Mouse (Mus musculus) lung, postnatal 36 days (tissue): ENCODE data around the gene Ppm1h.
A peak's percentile ranks its signal among the peaks of the same experiment; 100 is the strongest.
"Not testable (repeated sequence)": the region's sequence is repeated elsewhere in the genome, so short reads cannot be mapped to it uniquely, and the experiment has no call there.

Experiments used
- DNase-seq: peaks from one replicate; pipeline ENCODE4 v3.0.0; 2022; ENCODE audit warnings: mixed read lengths

Ppm1h gene

DNA sequence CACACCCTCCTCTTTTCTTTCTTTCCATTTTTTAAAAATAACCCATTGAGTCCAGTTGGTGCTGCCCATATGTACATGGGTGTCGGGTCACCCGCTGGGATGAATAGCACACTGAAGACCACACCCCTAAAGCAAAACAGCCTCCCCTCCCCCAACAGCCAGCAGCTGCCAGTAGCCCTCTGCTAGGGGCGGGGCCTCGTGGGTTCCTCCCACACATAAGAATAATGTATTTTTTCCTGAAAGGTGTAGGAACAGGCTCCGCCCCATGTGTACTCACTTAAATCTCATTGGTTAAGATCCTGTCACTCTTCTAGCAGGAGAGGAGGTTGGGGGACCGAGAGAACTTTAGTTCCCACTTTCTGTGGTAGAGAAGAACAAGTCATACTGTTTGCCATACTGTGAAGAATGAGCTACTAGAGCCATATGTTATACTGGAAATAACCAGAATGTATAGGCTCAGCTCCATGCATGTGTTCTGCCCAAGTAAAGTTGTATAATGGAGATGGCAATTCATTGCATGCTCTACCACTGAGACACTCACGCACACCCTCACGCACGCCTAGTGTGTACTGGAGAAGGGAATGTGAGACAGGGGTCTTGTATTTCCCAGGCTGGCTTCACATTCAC is 231.0 kb downstream of the Ppm1h start:
- DNase-seq, result no peak

DNA sequence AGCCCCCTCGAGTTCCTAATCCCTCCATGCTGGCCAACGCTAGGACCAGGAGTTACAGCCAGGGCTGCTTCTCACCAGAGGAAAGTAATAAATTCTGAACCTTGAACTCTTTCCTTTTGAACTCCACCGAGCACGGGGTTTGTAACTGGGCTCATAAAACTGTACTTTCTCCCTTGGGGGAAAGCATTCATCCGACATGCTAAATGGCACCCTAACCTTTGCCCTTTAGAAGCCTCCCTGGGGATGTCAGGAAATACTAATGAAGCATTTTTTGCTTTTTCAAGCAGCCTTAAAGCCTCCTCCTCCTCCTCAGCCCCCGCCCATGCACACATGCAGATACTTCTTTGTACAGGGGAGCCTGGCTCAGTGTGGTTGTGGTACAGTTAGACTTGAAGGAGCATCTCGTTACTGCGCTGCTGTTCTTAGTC is 232.2 kb downstream of the Ppm1h start:
- no peak for DNase-seq

DNA sequence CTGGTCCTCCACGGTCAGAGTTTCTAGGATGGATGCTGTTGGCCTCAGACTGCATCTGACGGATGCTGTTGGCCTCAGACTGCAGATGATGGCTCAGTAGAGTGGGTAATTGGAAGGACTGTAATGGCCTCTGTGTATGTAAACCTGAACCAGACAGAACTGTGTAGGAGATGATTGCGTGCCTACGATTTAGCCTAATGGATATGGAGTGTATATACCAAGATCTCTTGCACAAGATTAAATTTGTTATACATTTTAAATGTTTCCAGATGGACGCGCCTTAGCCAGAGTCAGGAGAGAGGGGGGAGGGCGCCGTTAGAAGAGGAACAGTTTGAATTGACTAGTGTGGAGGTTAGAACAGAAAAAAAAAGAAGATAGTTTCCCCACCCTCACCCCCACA is 233.1 kb downstream of the Ppm1h start:
- DNase-seq, result no peak

DNA sequence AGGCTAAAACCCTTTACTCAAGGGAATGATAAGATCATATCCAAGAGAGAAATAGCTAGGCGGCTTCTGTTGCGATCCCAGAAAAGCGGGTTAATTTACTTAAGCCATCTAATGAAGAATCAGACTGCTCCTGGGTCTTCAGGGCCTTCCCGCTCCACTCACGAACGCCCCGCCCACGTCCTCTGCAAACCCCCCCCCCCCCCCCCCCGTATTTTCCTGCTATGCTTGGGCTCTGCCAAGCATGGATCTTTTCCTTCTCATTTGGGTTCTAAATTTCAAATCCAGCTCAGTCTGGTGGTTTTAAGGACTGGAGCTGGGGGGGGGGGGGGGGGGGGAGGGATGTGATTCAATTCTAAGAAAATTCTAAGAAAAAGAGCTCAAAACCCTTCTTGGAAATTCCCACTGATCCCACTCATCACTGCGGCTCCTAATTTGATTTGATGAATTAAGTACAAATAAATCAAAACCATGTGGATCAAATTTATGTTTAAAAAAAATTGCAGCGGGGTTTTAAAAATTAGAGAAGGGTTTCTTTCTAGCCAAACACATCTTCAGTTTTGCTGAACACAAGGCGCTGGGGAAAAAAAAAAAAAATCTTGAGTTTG is 233.6 kb downstream of the Ppm1h start:
- DNase-seq, result no peak

DNA sequence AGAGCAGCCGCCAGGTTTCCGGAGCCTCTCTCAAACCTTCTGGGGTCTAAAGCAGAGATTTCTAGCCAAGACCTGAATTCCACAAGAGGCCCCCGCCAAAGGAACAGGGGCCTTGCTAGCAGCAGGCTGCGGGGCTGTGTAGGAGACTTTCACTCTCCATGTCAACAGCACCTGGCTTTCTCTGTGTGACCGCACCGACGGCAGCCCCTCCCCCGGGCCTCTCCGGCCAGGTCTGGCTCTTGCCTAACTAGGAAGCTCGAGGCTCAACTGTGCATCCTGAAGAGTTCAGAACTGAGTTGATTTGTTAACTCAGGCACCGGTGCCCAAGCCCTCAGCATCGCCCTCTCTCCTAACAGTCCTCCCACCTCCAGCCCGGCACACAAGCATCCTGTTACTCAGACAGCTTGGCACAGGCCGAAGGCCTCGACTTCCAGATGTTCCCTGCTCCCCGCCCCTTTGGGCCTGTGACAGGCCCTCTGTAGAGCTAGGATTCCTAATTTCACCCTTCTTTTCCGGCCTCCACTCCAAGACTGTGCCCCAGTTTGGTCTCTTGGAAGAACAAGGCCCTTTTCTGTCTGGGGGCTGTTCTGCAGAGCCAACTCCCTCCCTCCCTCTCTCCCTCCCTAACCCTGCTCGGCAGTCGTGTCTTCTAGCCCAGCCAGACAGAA is 234.3 kb downstream of the Ppm1h start:
- peak; percentile 83 for DNase-seq

DNA sequence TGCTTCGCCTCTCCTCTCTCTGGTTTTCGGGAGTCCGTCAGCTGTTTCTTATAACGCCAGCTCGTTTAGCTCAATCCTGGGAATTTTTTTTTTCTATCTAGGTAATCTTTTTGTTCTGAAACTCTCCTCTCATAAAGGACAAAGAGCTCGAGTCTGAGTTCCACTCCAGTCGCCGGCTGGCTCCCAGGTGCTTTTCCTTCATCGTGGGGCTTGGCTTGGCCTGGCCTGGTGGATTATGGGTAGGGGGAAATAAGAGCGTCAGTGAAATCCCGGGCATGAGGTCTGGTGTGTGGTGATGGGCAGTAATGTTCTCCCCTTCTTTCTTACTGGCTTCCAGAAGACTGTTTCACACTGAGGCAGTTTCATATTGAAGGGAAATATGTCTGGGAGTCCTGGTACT is 234.8 kb downstream of the Ppm1h start:
- DNase-seq, result no peak

DNA sequence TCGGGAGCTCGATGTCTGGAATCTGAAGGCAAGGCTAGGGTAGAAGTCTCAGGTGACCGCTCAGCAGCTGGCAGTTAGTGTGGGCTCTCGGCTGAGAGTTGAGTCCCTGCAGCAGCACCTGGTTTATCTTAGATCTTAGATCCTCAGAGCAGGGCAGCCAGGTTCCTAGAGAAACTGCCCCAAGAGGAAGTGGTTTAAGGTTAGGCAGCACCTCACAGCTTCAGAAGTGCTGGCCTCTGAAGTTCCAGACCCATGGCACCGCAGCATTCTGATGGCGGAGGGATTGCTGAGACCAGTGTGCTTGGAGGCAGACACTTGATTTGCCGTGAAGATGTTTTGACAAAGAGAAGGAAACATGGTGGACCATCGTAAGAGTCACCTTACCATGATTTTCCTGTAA is 237.3 kb downstream of the Ppm1h start:
- no peak for DNase-seq

DNA sequence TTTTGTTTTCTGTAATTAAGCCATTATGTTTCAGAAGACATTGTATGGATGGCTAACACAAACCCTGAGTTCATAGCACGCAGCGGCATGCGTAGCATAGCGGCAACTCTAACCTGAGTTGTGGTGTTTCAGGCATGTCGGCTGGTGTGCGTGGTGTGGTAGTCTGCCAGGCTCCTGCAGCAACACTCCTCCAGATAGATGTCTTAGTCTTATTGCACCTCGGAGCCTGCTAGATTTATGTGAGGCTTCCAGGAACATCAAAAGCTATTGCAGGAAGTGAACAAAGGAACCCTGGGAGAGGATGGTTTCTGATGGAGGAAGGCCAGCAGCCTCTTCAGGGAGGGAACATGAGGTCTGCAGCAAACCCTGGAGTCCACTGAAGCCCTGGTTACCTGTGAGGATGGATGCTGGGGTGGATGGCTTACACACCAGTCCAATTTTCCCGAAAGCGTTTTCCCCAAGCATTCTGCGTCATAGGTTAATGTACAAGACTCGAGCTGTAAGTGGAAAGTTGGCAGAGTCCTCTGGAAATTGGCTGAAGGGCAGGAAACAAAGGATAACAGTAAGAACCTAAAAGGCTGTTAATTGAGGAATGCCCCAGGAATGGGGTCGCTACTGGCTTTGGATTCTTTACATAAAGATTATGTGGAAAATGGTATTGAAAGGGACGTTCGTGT is 239.2 kb downstream of the Ppm1h start:
- DNase-seq, result no peak

DNA sequence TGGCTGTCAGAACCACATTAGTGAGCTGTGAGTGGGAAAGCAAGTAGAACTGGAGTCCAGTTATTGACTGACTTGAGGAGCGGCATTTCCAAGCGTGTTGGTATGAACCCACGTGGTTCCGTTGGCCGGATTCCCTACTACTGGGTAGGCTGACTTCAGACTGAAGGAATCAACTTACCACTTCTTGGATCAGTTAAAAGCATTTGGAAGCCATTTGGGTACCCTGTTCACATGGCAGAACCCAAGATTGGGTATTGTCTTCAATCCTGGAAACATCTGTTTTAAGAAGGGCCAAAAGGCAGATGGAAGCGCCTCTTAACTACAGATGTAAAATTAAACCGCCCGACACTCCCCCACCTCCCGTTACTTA is 239.7 kb downstream of the Ppm1h start:
- DNase-seq, result no peak

DNA sequence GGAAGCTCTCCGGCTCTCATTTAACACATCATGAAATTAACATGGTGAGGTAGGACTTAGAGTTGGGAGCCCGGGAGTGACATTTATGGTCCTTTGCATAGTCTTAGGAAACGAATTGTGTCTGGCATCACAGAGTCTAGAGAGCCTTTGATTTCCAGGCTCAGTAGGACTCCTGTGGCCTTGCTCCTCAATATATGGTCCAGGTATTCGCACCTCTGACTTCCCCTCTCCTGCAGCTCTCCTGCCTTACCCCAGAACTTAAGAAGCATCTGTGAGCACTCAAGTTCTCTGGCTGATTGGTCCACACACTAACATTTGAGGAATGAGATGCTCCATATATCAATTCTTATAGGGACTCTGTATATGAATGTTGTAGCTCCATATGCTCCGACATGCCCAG is 240.2 kb downstream of the Ppm1h start:
- DNase-seq, result no peak

DNA sequence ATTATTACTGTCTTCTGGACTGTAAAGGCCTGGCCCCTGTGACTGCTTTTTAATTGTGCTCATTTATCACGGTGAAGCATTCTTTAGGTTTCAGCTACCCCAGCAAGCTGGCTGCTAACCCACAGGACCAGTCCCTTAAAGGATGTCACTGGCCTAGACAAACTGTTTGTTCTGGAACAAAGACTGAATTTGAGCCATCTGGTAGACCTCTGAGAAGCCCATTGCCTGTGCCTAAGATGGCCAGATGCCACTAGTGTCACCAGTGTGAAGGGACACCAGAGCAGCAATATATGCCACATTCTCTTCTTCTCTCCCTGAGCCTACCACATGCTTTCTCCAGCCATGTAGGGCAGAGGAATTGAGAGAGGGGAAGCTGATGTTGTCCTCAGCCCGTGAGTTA is 240.9 kb downstream of the Ppm1h start:
- DNase-seq, result no peak

DNA sequence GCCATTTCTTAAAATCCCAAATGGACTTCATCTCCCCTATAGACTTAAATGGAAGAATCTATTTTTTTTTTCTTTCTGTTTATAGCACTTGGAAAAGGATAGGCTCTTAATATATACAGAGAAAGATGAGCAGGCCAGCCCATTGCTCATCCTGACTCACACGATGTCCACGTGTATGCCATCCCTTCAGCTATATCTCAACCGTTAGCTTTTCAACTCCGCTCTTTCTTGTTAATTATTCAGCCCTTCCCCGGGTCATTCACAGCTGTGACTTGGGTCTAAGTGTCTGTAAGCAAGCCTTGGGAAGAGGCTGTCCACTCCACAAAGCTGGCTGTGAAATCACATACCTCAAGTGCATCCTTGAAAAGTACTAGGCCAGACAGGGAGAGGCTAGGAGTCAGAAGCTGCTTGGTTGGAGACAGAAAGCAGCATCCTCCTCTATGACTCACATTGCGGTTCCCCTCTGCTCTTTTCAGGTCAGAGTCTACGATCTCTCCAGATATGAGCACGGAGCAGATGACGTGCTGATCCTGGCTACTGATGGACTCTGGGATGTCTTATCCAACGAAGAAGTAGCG is 241.7 kb downstream of the Ppm1h start:
- DNase-seq, result no peak

DNA sequence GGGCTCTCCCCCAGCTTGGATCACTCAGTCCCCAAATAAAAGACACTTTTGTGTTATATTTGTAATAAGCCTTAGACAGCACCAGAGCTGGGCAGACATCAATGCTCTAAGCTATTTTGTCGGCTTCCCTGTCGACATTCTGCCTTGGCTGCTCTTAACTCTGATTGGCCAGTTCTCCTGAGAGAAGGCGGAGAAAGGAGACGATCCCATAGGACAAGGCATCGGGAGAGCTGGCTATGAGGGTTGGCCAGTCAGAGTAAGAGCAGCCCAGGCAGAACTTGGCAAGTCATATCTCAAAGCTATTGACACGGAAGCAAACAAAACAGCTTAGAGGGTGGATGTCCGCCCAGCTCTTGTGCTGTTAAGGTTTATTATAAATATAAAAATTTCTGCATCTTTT is 243.7 kb downstream of the Ppm1h start:
- no peak for DNase-seq

DNA sequence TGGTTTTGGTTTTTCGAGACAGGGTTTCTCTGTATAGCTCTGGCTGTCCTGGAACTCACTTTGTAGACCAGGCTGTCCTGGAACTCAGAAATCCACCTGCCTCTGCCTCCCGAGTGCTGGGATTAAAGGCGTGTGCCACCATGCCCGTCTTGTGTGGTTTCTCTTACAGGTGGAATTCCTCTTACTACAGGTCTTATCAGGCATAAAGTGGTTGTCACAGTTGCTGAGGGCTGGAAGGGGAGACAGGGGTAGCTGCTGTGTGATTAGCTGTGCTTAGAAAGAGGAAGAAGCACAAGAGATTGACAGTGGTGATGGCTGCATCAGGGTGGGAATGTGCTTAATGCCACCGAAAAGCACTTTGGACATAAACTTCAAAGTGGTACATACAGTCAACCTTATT is 246.0 kb downstream of the Ppm1h start:
- DNase-seq, result not testable (repeated sequence)

DNA sequence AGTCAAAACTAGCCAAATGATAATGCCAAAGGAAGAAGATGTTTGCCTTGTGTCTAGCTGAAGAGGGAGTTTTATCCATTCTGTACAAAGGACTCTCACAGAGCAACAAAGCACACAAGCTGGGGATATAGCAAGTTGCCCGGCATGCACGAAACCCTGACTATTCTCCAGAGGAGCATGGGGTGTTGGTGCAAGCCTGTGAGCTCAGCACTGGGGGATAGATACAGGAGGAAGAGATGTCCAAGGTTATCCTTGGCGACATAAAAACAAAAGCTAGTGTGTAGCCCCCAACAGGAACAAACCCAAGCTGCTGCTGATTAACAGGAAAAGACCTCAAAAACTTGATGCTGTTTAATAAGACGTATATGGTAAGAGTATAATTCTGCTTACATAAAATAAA is 247.7 kb downstream of the Ppm1h start:
- no peak for DNase-seq

DNA sequence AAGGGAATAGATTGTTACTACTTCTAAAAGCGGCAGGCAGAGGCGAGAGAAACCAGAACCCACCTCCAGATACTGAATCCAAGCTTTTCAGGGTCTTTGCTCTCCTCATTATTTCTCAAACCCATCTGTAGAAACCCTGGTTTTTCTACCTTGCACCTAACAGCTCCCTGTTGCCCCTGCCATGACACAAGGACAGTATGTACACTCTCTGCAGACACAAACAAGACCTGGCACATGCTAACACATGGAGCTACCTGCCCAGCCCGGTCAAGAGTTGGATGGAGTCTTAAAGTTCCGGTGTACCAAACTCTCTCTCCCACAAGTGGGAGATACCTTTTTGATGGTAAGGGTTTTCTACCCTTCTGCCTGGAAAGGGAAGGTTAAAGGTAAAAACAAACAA is 252.0 kb downstream of the Ppm1h start:
- DNase-seq, result no peak

DNA sequence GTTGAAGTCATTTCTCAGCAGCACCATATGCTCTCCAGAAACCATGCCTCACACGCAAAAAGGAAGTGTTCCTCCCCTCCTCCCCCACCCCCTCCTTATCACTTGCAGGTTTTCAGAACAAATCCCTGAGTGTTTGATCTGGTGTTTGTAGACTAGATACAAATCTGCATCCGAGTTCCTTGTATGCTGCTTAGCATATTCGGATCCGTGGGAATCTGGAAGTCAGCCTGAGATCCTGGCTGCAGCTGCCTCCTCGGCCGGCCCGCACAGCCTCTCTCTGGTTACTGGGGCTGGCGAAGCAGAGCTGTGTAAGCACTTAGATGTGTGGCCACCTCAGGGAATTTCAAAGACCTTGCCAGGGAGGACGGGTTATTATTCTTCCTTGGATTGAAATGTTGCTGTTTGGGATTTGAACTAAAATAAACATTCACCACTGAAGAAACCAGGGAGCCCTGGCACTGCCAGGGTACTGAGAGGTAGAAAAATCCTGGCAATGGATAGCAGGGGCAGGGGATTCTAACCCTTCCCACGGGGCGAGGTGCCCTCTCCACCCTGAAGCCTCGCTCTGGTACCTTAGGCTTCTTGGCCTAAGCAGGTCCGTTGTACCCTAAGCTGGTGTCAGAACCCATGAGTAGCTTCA is 252.8 kb downstream of the Ppm1h start:
- DNase-seq, result peak; percentile 45

DNA sequence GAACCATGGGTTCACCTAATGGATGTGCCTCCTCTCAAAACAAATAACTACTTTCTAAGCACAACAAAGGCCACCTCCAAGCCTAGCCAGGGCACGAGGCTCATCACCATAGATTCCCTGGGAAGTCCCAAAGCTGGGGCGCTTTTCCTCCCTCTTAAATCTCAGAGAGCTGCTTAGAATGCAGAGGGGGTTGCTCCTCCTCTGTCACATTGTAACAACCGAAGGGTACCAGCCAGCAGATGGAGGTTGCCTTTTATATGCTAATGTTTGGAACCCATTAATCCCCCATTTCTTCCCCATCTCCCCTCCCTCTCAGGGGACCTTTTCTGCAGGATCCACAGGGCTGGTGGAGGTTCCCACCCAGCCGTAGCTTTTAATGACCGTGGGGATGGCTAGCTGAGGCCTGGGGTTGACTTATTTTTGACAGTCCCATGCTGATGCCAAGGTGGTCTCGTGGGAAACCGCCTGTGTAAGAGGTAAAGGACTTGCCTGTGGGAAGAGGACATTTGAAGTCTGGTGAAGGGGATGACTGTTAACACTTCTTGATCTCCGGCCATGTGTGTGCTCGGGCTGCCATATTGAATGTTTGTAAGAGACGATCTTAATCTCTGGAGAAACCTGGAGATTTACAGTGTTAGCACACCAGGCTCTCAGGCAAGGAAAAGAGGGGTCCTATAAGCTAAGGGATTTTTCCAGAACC is 253.4 kb downstream of the Ppm1h start:
- DNase-seq, result no peak

DNA sequence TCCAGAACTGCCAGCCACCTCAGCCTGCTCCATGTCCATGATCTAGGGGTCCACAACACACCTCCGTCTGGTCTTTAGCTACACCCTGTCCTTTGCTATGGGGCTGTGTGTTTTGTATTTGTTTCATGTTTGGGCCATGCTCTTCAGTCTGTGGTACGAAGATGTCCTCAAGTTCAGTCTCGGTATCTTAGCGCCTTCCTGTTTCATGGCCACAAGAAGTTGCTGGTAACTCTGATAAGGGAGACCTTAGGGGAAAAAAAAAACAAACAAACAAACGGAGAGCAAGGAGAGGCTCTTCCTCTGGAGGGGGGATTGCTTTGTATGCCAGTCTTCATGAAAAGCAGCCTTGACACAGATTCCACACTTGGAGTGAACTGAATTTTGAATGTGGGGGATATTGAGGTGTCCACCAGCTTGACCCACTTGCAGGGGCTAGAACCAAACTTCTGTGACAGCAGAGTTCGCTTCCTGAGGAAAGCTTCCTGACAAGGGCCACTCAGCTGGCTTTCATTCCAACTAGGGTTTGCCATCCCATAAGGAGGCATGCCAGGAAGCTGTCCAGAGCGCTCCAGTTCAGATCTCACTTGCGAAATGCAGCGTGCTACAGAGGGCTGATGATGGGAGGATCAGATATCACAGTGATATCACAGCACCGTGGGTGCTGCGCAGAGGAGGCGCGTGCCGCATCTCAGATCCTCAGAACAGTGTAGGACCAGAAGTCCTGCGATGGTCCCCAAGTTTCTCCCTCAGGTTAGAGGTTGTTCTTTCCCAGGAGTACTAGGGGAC is 254.7 kb downstream of the Ppm1h start:
- DNase-seq, result peak; percentile 28

DNA sequence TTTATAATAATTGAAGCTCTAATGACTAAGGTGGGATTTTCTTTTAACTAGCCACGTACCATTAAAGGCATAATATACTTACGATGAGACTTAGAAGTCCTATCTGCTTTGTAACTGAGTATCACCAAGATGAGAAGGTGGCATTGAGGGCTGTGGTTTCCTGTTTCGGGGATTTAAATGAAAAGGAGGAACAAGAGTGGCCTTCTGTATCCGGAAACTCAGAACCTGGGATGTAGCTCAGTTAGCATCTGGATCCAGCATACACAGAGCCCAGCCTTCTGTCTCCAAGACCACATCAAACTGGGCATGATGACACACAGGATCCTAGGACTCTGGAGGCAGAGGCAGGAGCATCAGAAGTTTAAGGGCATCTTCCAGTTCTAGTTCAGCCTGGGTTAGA is 256.8 kb downstream of the Ppm1h start:
- DNase-seq, result not testable (repeated sequence)

DNA sequence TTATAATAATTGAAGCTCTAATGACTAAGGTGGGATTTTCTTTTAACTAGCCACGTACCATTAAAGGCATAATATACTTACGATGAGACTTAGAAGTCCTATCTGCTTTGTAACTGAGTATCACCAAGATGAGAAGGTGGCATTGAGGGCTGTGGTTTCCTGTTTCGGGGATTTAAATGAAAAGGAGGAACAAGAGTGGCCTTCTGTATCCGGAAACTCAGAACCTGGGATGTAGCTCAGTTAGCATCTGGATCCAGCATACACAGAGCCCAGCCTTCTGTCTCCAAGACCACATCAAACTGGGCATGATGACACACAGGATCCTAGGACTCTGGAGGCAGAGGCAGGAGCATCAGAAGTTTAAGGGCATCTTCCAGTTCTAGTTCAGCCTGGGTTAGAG is 258.8 kb downstream of the Ppm1h start:
- not testable (repeated sequence) for DNase-seq

DNA sequence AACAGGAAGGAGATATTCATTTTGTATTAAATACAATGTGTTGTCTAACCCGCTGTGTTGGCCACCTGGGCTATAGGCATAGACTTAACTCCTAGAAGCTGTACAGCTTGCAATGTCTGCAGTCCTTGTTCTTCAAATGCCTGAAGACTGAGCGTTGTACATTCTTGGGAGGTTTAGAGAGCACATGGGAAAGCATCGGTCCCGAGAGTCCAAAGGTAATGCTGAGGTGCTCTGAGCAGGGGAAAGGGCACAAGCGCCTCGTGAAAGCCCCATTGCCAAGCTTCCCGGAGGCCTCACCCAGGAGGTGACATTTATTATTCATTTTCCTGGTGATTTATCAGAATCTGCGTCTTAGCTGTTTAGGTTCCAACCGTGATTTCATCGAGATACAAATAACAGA is 261.0 kb downstream of the Ppm1h start:
- DNase-seq, result no peak
